Mouse (Mus musculus) T-helper 1 cell (primary cell): ENCODE measurements around the gene Gpn3.

Experiments used
- in situ Hi-C: fragments of 300-600 bp; cut with MboI, MseI; formaldehyde crosslinking; loops from one replicate; pipeline ENCODE4 v1.15.1; 2025; ENCODE audit warnings: high pct_unique_total_duplicates

Gpn3 gene

DNA sequence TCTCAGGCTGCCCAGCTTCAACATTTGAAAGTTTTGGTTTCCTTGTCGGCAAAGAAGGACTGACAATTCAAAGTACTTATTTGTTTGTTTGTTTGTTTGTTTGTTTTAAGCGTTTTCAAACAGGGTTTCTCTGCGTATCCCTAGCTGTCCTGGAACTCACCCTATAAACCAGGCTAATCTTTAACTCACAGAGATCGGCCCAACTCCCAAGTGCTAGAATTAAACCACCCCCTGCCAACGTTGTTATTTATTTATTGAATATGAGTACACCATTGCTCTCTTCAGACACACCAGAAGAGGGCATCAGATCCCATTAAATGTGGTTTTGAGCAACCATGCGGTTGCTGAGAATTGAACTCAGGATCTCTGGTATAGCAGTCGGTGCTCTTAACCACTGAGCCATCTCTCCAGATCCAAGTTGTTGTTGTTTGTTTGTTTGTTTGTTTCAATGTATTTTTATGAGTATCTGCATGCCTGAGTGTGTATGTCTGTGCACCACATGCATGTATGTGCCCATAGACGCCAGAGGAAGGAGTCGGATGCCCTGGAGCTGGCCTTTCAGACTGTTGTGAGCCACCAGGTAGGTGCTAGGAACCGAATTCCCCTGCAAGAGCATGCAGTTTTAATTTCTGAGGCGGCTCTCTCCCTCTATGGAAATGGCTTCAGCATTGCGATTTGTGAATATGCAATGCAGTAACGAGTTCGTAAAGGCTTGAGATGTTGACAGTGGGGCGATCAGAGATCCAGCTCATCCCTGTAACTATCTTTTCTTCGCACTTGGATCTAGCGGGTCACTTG lies 49.8 kb downstream of the Gpn3 start, which contains the start of gene Anapc7:
Gene Anapc7 (plus strand): TSS at position 423 of the 798 bp plus-strand sequence.
- in situ Hi-C loops: no loop called here

DNA sequence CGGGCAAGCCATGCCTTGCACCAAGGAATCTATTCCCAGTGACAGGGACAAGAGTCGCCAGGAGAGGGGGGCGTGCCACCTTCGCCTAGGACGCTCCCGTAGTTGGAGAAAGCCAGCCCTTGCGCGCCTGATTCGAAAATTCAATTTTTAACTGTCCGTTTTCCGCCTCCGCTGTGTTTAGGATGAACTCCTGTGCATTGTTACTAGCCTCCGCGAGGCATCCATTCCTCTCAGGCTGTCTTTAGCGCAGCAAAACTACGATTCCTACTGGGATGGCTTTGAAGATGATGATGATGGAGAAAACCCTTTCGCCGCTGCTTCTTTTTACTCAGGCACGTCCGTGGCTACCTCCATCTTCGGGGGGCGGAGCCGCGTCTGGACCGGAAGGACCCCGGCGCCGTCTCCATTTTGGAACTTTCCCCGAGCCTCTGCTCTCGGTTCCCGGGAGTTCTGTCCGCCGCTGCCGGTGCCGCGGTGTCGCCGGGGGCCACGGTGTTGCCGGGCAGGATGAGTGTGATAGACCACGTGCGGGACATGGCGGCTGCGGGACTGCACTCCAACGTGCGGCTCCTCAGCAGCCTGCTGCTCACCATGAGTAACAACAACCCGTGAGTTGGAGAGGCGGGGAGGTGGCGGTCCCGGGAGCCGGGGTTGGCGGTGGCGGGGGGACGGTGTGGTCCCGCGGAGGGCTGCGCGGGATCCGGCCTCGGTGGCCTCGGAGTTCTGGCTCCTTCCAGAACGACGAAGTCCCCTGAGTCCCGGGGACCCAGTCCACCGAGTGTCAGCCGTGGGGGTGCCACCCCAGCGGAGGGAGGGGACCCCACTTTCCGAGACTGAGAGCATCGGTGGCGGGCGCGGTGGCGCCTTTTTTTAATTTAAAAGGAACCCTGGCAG lies 50.6 kb downstream of the Gpn3 start:
- in situ Hi-C loops: no loop called here

DNA sequence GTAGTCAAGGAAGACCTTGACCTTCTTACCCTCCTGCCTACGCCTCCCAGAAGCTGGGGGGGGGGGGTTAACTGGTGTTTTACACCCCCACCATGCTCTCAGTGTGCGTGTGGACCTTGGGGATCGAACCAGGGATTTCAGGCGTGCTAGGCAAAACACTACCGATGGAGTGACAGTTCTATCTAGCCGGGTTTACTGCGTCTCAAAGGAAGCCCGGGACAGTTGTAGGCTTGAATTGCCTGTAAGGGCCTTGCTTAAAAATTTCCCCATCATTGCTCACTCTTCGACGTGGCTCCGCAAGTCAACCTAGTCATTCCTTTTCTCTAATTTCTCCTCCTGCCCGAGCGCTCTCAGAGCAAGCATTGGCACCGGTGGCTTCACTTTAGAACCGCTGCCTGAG lies 51.4 kb downstream of the Gpn3 start:
- in situ Hi-C loops: no loop called here

DNA sequence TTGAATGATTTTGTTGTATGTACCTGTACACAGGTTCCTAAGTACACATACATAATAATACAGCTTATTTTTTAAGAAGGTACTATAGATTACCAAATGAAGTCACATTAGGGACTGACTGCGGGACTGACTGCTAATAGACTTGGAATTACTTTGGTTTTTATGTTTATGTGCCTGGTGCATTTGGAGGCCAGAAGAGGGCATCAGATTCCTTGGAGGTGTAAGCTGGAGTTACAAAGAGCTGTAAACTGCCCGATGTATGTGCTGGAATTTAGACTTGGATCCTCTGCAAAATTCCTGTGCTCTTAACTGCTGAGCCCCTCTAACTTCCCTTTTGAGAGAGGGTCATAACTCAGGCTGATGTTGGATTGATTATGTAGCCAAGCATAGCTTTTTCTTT lies 53.9 kb downstream of the Gpn3 start:
- in situ Hi-C loops: no loop called here

DNA sequence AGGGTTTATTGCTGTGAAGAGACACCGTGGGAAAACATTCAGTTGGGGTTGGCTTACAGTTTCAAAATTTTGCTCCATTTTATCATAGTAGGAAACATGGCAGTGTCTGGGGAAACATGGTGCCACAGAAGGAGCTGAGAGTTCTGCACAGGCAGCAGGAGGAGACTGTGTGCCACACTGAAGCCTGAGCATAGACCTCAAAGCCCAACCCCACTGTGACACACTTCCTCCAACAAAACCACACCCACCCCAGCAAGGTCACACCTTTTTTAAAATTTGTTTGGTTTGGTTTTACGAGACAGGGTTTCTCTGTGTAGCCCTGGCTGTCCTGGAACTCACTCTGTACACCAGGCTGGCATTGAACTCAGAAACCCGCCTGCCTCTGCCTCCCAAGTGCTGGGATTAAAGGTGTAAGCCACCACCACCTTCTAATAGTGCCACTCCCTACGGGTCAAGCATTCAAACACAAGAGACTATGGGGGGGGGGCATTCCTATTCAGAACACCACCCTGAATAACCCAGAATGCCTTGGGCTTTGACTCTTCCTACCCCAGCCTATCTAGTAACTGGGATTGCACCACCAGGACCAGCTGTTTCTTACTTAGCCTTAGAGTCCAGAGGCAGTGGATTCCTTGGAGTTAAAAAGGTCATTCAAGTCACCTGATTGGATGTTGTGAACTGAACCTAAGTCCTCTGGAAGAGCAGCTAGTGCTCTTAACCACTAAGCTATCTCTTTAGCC lies 58.5 kb downstream of the Gpn3 start:
- in situ Hi-C loops: no loop called here

DNA sequence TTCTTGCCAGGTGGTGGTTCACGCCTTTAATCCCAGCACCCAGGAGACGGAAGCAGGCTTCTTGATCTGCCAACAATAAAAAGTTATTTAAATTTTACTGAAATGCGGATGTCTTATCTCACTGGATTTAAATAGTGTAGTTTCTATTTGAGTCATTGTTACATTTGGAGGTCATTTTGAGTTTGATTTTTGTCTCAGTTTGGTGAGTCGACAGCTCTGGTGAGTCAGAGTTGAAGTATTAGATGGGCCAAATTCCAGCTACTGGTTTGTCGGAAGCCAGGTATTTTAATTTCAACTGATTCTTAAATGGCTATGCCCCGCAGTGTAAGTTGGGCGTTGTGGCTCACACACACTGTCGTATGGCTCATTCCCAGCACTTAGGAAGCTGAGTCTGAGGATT lies 59.5 kb downstream of the Gpn3 start:
- in situ Hi-C loops: no loop called here
